Mouse (Mus musculus) lung, embryonic 16.5 days (tissue): ENCODE measurements around the gene Sema5a. TPM values are rescaled to one million over a fixed set of nuclear protein-coding genes. Genes with fewer than 3 reads are reported as not detected.
A peak's percentile ranks its signal among the peaks of the same experiment; 100 is the strongest.

ENCODE experiments used
- ATAC-seq: fragments of 200-750 bp; cut with Nextera tagmentation; 2 replicates; pipeline ENCODE4 v1.8.0; 2017; ENCODE audit warnings: low read depth, mild to moderate bottlenecking, moderate library complexity
- H3K27ac ChIP-seq: fragments of 300-500 bp; sonication (generic); 2 replicates; pipeline ENCODE4 v1.5.1; 2014; ENCODE audit warnings: mild to moderate bottlenecking, control low read depth, low read length
- H3K27me3 ChIP-seq: fragments of 300-500 bp; sonication (generic); 2 replicates; pipeline ENCODE4 v1.6.1; 2014; ENCODE audit warnings: low read depth, low read length, mixed read lengths; ENCODE audit not compliant: control insufficient read depth, insufficient read depth
- H3K36me3 ChIP-seq: fragments of 300-500 bp; sonication (generic); 2 replicates; pipeline ENCODE4 v1.6.1; 2014; ENCODE audit warnings: low read length; ENCODE audit not compliant: control insufficient read depth, insufficient read depth
- H3K4me1 ChIP-seq: fragments of 300-500 bp; sonication (generic); replicated peaks from 2 replicates; pipeline ENCODE4 v1.6.1; 2014; ENCODE audit warnings: low read length, mixed read lengths; ENCODE audit not compliant: control insufficient read depth, insufficient read depth
- H3K4me2 ChIP-seq: fragments of 300-500 bp; sonication (generic); 2 replicates; pipeline ENCODE4 v1.6.1; 2014; ENCODE audit warnings: low read depth, low read length, control low read depth
- H3K4me3 ChIP-seq: fragments of 300-500 bp; sonication (generic); 2 replicates; pipeline ENCODE4 v1.5.1; 2014; ENCODE audit warnings: mild to moderate bottlenecking, low read length, control low read depth
- H3K9ac ChIP-seq: fragments of 300-500 bp; sonication (generic); 2 replicates; pipeline ENCODE4 v1.6.1; 2014; ENCODE audit warnings: low read length, control low read depth
- H3K9me3 ChIP-seq: fragments of 300-500 bp; sonication (generic); 2 replicates; pipeline ENCODE4 v1.6.1; 2016; ENCODE audit warnings: low read length; ENCODE audit not compliant: control insufficient read depth
- WGBS: fragments of 180-500 bp; shearing (Covaris S2); extraction: QIAGEN DNeasy Blood & Tissue Kit; methylation state at CpG from one replicate; pipeline ENCODE4 v1.1.7; 2014; 5-methylcytosine and 5-hydroxymethylcytosine counted together
- polyA plus RNA-seq: library from polyadenylated mRNA; unstranded; fragments of >200 nt; fragmentation: Nextera tagmentation; extraction: Ambion mirVana; gene quantifications from 2 replicates; pipeline ENCODE4 v1.2.1, GENCODE M21; 2015

The Sema5a gene
- polyA plus RNA-seq, 1 experiment from 2014 or later, result 14.0 TPM

DNA sequence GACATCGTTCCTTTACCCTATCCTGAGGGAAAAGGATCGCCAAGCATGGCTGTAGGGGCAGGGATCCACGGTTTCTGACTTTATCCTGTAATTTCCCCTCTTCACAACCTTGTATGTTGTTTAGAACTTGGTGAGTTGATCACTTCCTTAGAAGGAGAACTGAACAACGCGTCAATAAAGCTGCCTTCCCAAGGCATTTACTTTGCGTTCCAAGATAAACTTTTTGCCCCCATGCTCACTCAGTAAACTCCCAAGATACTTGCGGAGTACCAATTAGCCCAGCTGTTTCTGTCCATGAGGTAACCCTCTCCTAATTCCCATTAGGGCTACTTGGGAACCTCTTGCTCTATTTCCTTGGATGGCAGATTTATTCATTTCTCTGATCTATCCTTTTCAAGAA is 786 bp upstream of the Sema5a start:
- ATAC-seq, result no peak
- H3K27ac ChIP-seq, result peak overlapping the region; percentile 89
- H3K4me1 ChIP-seq, result peaks cover 15% of the 10 kb centered on the region
- peak overlapping the region; percentile 83 for H3K4me2 ChIP-seq
- peak overlapping the region; percentile 62 for H3K4me3 ChIP-seq
- H3K9me3 ChIP-seq, result no peaks in the 10 kb centered on the region
- WGBS, result 25% methylated on average over 7 of the region's 7 CpGs
- peaks cover 4% of the 10 kb centered on the region; the same call in 1 of the 2 replicates for H3K36me3 ChIP-seq
- H3K27me3 ChIP-seq, result no peaks in the 10 kb centered on the region
- H3K9ac ChIP-seq, result peak overlapping the region; percentile 74

DNA sequence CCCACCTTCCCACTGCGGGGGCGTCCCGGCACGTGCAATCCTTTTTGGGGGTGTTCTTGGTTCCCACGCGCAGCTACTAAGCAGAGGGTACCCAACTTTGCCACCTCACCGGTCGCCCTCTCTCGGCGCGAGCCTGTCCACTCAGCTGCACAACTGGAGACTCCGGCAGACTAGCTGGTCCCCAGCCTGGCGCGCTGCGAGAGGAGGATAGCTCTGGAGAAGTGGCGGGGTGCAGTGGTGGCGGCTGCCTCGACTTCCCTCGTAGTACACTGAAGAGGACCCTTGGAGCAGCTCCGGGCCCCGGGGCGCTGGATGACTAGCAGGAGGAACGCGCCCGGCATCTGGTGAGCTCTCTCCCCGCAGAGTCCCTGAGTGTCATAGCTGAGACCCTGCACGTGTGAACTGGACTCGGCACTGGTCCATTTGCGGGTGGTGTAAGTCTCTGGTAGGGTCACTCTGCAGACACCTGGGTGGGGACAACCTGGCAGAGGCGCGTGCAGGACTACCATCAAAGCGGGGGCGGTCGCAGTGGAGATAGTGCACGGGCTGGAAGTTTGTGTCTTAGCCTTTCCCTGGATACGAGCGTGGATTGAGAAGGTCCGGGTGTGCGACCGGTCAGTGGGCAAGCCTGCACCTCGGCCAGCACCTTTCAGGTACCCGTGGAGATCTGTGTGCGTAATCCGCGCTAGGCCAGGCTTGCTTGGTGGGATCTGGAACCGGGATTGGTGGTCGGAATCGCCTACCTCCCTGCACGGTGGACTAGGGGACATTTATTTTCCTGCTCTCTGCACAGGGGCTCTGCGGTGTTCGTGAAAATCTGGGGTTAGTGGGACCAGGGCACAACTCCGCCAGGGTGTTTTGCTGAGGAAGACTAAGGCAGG is 586 bp downstream of the Sema5a start:
- ATAC-seq, result peak; percentile 64
- Histone ChIP-seq H3K9me3 (no peaks in the 10 kb centered on the region), H3K36me3 (peaks cover 4% of the 10 kb centered on the region; the same call in 1 of the 2 replicates), H3K9ac (peak overlapping the region; percentile 77), H3K27ac (peak overlapping the region; percentile 76), H3K4me3 (peak overlapping the region; percentile 62), H3K4me1 (peaks cover 15% of the 10 kb centered on the region), H3K4me2 (peak overlapping the region; percentile 83), H3K27me3 (no peaks in the 10 kb centered on the region)
- under 1% methylated on average over 52 of the region's 52 CpGs for WGBS

DNA sequence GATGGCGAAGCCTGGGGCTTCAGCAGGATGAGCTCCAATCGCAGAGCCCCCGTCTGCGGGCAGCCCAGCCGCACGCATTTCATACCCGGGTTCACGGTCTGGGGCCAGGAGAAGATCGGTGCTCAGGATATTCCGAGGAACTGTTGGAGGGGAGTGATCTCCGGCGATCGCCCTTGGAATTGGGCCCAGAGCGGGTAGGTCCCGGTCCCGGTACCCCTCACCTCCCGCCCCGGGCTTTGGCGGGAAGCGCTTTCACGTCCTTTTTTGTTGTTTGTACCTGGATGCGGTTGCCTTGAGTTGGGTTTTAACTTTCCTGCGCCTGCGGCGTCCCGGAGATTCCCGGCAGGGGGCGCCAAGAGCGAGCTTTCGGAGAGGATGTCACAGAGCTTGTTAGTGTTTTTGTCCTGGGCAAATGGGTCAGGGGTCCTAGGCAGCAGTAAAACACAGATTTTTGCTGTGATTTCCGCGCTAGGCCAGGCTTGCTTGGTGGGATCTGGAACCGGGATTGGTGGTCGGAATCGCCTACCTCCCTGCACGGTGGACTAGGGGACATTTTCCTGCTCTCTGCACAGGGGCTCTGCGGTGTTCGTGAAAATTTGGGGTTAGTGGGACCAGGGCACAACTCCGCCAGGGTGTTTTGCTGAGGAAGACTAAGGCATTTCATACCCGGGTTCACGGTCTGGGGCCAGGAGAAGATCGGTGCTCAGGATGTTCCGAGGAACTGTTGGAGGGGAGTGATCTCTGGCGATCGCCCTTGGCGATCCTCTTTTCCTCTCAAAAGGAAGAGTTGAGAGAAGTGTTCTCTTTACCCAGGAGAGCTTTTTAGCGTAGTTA is 1.4 kb downstream of the Sema5a start:
- Histone ChIP-seq H3K4me2 (peak overlapping the region; percentile 83), H3K9me3 (no peaks in the 10 kb centered on the region), H3K4me1 (peaks cover 15% of the 10 kb centered on the region), H3K27me3 (no peaks in the 10 kb centered on the region), H3K27ac (peak overlapping the region; percentile 17), H3K9ac (peak overlapping the region; percentile 77), H3K4me3 (peak overlapping the region; percentile 62), H3K36me3 (no peaks in the 10 kb centered on the region)
- under 1% methylated on average over 47 of the region's 47 CpGs for WGBS
- ATAC-seq, result no peak

DNA sequence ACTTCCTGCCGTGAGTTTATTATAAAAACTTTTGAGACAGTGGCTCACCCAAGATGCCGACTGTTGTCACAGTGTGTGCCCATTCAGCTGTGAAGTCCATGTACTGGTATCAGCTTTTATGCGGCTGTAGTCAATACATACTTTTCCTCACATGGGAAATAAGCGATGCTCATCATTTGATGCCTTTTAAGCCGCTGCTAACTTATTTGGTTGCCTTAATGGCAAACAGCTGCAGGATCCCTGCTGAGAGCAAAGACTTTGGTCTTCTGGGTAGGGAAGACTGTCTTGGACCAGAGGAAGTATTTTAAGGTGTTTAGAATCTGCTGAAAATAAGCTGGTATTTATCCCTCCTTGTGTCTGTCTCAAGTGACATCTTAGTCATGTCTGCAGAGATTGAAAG is 2.7 kb downstream of the Sema5a start:
- H3K36me3 ChIP-seq, result no peaks in the 10 kb centered on the region
- no peaks in the 10 kb centered on the region for H3K9me3 ChIP-seq
- peak overlapping the region; percentile 62 for H3K4me3 ChIP-seq
- no peak overlapping the region for H3K9ac ChIP-seq
- peak overlapping the region; percentile 83 for H3K4me2 ChIP-seq
- ATAC-seq, result no peak
- 43% methylated on average over 5 of the region's 5 CpGs for whole genome bisulfite sequencing
- H3K4me1 ChIP-seq, result peaks cover 15% of the 10 kb centered on the region
- H3K27me3 ChIP-seq, result no peaks in the 10 kb centered on the region
- H3K27ac ChIP-seq, result no peak overlapping the region

DNA sequence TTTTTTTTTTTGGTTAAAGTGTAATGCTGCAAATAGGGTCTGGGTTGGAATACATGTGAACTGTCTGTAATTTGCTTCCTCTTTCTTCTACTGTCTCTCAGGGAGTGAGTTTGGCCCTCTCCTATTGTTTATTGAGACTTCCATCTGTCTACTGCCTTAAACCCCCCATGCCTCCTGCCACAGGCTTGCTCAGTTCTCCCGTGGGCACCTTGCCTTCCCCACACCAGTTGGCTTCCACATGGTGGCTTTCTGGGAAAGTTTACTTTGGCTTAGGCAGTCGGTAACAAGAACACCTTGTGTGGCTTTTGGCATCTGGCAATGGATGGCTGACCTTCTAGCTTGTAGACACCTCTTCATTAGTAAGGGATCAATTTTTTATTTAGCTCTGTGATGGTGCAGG is 10.2 kb downstream of the Sema5a start:
- Histone ChIP-seq H3K27ac (no peak overlapping the region), H3K4me2 (no peak overlapping the region), H3K4me1 (peaks cover 6% of the 10 kb centered on the region; the same call in 1 of the 2 replicates), H3K9me3 (no peaks in the 10 kb centered on the region), H3K4me3 (no peak overlapping the region), H3K27me3 (no peaks in the 10 kb centered on the region), H3K9ac (no peak overlapping the region), H3K36me3 (peaks cover 3% of the 10 kb centered on the region; the same call in 1 of the 2 replicates)
- 67% methylated on average over 2 of the region's 2 CpGs for WGBS
- no peak for ATAC-seq

DNA sequence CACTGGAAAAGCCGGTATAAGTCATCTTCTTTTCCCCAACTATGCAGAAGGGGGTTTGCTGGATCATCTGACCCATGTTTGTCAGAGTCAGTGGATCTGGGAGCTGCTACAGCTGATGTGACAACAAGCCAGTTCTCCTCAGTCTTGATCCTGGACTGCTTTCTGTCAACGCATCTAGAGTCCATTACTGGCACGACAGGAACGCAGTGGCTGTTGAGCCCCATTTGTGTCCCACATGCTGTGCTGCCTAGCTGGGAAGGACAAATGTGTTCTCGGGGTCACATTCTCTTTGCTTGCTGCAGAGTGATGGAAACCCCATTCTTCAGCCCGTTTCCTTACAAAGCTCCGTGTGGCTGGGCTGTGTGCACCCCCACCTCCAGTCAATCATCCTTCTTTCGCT is 12.7 kb downstream of the Sema5a start:
- H3K4me1 ChIP-seq, result peaks cover 6% of the 10 kb centered on the region; the same call in 1 of the 2 replicates
- peaks cover 3% of the 10 kb centered on the region; the same call in 1 of the 2 replicates for H3K36me3 ChIP-seq
- H3K27ac ChIP-seq, result peak overlapping the region; percentile 71
- no peak overlapping the region for H3K4me3 ChIP-seq
- no peak overlapping the region for H3K9ac ChIP-seq
- H3K27me3 ChIP-seq, result no peaks in the 10 kb centered on the region
- WGBS, result 51% methylated on average over 8 of the region's 8 CpGs
- peak; percentile 56 for ATAC-seq
- no peaks in the 10 kb centered on the region for H3K9me3 ChIP-seq
- peak overlapping the region; percentile 21; the same call in 1 of the 2 replicates for H3K4me2 ChIP-seq

DNA sequence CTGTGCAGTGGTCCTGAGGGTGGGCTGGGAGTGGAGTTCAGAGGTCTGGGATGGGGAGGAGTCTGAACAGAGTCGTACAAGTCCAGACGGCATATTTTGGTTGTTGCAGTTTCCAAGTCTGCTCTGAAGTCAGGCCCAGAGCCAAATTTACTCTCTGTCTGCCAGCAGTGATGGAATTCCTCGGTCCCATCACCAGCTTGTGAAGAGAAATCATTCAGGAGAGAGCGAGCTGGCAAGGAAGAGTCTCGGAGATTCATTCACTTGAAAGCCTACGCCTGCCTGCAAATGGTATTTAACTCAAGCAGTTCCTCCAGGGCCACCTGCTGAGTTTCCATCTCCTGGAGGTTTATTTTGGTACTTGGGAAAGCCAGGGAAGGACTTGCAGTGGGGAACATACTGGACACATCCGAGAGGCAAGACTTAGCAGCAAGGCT is 13.3 kb downstream of the Sema5a start:
- Histone ChIP-seq H3K4me3 (no peak overlapping the region), H3K27ac (peak overlapping the region; percentile 71), H3K4me2 (peak overlapping the region; percentile 21; the same call in 1 of the 2 replicates), H3K9me3 (no peaks in the 10 kb centered on the region), H3K27me3 (no peaks in the 10 kb centered on the region), H3K36me3 (peaks cover 3% of the 10 kb centered on the region; the same call in 1 of the 2 replicates), H3K4me1 (peaks cover 6% of the 10 kb centered on the region; the same call in 1 of the 2 replicates), H3K9ac (no peak overlapping the region)
- 33% methylated on average over 7 of the region's 7 CpGs for WGBS
- peak; percentile 85 for ATAC-seq

DNA sequence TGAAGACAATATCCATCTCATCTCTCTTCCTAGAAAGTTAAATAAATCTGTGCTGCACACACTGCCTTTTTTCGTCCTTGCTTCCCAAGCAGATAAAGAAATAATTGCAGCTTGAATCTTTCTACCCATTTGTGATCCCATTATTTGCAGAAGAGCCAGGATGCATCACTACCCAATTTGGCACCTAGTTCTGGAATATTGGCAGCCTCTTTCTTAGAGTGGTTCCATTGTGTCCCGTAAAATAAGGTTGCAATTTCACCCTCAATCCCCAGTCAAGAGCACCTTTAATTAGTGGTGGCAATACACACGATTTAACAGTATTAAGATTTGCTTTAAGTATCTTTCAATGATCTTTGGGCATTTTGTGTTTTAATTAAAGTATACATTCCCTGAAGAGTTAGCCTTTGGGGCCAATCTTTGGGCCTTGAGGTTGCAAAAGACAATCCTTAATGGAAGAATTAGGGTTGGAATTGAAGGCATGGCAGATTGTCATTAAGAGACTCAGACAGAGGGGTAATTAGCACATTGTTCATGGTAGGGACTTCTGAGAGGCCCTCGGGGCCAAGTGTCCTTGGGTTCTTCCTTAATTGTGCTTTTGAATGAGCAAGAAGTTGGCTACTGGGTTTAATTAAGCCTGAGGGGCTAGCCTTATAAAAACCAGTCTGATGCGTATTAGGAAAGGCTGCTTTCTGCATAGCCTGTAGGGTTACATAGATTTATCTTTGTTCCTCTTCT is 14.9 kb downstream of the Sema5a start:
- no peak overlapping the region for H3K9ac ChIP-seq
- H3K4me2 ChIP-seq, result no peak overlapping the region
- peaks cover 10% of the 10 kb centered on the region for H3K4me1 ChIP-seq
- no peak for ATAC-seq
- H3K27ac ChIP-seq, result no peak overlapping the region
- WGBS, result 87% methylated on average over 5 of the region's 5 CpGs
- H3K4me3 ChIP-seq, result no peak overlapping the region
- H3K27me3 ChIP-seq, result no peaks in the 10 kb centered on the region
- no peaks in the 10 kb centered on the region for H3K9me3 ChIP-seq
- H3K36me3 ChIP-seq, result no peaks in the 10 kb centered on the region
